In the genomic region with DNA sequence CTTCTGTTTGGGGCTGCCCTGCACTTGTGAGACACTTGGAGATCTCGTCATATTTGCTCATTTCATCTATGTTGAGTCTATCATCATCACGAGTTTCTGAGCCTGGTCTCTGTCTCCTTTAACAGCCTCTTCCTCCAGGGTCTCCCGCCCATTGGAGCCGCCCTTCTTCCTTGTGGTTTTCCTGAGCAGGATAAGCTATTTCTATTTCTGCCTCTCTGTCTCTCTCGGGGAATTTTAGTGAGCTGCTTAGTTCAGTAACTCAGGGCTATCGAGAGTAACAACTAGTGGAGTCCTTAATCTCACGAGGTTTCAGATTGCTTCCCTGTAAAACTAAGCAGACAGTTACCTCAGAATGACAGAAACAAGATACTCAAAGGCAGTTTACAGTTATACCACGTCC, we compare ENCODE assay signal across 10 mouse cellular contexts. TPM values are rescaled to one million over a fixed set of nuclear protein-coding genes. Genes with fewer than 3 reads are reported as not detected.
DNase-seq lines count a peak whose midpoint lies in the region; ATAC-seq lines count a peak whose summit lies in the region.
"Had no signal": no experiment of that assay in that cellular context is flagged by ENCODE, and none has a peak within 500 bp of the region (broad histone marks: within the 10 kb centered on the region; RNA-seq: fewer than 3 reads in every experiment).

No protein-coding gene starts in this region.

- no peaks in the 10 kb centered on the region for H3K9me3 ChIP-seq in heart, embryonic 16.5 days (replicated peaks; ENCODE audit: control insufficient read depth, low read length)
- no peaks in the 10 kb centered on the region for H3K9me3 ChIP-seq in neural tube, embryonic 12.5 days
- H3K9me3 ChIP-seq in limb, embryonic 13.5 days: no peaks in the 10 kb centered on the region

- no peak overlapping the region; the same call in 1 of the 2 replicates for H3K4me3 ChIP-seq in heart, embryonic 16.5 days (ENCODE audit: low read length)
- no peak overlapping the region for H3K4me3 ChIP-seq in neural tube, embryonic 12.5 days
- H3K4me3 ChIP-seq in limb, embryonic 13.5 days: no peak overlapping the region

- intact Hi-C loops in heart, postnatal 36 days (cut with DNase I): no loop called here

- H3K4me2 ChIP-seq in heart, embryonic 16.5 days (ENCODE audit: low read depth, low read length): peak overlapping the region; percentile 46
- peak overlapping the region; percentile 37; the same call in 1 of the 2 replicates for H3K4me2 ChIP-seq in neural tube, embryonic 12.5 days (replicated peaks)
- H3K4me2 ChIP-seq in limb, embryonic 13.5 days (replicated peaks): peak overlapping the region; percentile 50

- no peaks in the 10 kb centered on the region for H3K36me3 ChIP-seq in heart, embryonic 16.5 days (ENCODE audit: control insufficient read depth, insufficient read depth)
- no peaks in the 10 kb centered on the region for H3K36me3 ChIP-seq in neural tube, embryonic 12.5 days
- H3K36me3 ChIP-seq in limb, embryonic 13.5 days: no peaks in the 10 kb centered on the region

- 5% methylated on average over 8 of the region's 8 CpGs for WGBS in heart, embryonic 16.5 days
- WGBS in neural tube, embryonic 12.5 days: 29% methylated on average over 8 of the region's 8 CpGs
- WGBS in limb, embryonic 13.5 days: 20% methylated on average over 8 of the region's 8 CpGs

- H3K27me3 ChIP-seq in heart, embryonic 16.5 days (ENCODE audit: control insufficient read depth, insufficient read depth, low read length): no peaks in the 10 kb centered on the region
- H3K27me3 ChIP-seq in neural tube, embryonic 12.5 days (replicated peaks): peaks cover 43% of the 10 kb centered on the region
- H3K27me3 ChIP-seq in limb, embryonic 13.5 days: 0 out of 2 replicates have a peak, but pooled peaks cover 7% of the 10 kb centered on the region

- ATAC-seq in heart, embryonic 16.5 days (replicated peaks; ENCODE audit: extremely low read depth, insufficient read depth, low FRiP score): 0 out of 2 replicates have a peak, but pooled peaks have one; percentile 16
- no peak for ATAC-seq in neural tube, embryonic 12.5 days (ENCODE audit: low FRiP score, low read depth)
- no peak for ATAC-seq in limb, embryonic 13.5 days (ENCODE audit: low FRiP score, low read depth)
- ATAC-seq in cerebellum, adult (ENCODE audit: insufficient number of reproducible peaks, low FRiP score, low TSS enrichment): no peak

- no peak for DNase-seq in heart, postnatal 36 days
- DNase-seq in neural tube, embryonic 10.5 days (ENCODE audit: extremely low spot score, low spot score): no peak
- DNase-seq in layer of hippocampus, adult 9-10 months (ENCODE audit: low spot score): no peak
- no peak for DNase-seq in adrenal gland, adult 2 months
- DNase-seq: cerebellum, adult 9-11 months; lung, postnatal 36 days had no signal

- H3K27ac ChIP-seq in heart, embryonic 16.5 days (ENCODE audit: low read length): peak overlapping the region; percentile 68
- no peak overlapping the region for H3K27ac ChIP-seq in neural tube, embryonic 12.5 days
- H3K27ac ChIP-seq in limb, embryonic 13.5 days: no peak overlapping the region

- peaks cover 39% of the 10 kb centered on the region for H3K4me1 ChIP-seq in heart, embryonic 16.5 days (ENCODE audit: control insufficient read depth, insufficient read depth, low read length)
- peaks cover 27% of the 10 kb centered on the region for H3K4me1 ChIP-seq in neural tube, embryonic 12.5 days
- peaks cover 53% of the 10 kb centered on the region for H3K4me1 ChIP-seq in limb, embryonic 13.5 days

- H3K9ac ChIP-seq in heart, embryonic 16.5 days (ENCODE audit: low read length): peak overlapping the region; percentile 10
- H3K9ac ChIP-seq in neural tube, embryonic 12.5 days: no peak overlapping the region
- H3K9ac ChIP-seq in limb, embryonic 13.5 days: no peak overlapping the region

RNA-seq across cellular contexts. Expression of a gene that starts 1.1 kb away (rescaled TPM):
- 3.4 and 3.5 TPM in 2 replicates for polyA plus RNA-seq in heart, embryonic 16.5 days (2015; fragmentation: Nextera tagmentation; extraction: Ambion mirVana)
- 1 to 10 TPM; 1.9 to 2.0 TPM for total RNA-seq in heart, postnatal 36 days (2021)
- 0.70 and 0.75 TPM in 2 replicates for polyA plus RNA-seq in neural tube, embryonic 12.5 days (2016; fragmentation: Nextera tagmentation; extraction: Ambion mirVana)
- polyA plus RNA-seq in limb, embryonic 13.5 days (2015; fragmentation: Nextera tagmentation; extraction: Ambion mirVana): 0.83 and 1.3 TPM in 2 replicates
- 1 to 10 TPM; 1.7 to 5.9 TPM for total RNA-seq in adrenal gland, adult 2 months (2021)
- polyA plus RNA-seq in adrenal gland, adult 2 months (2012; rRNA removed): 0.87 and 1.8 TPM in 2 replicates
